Mouse (Mus musculus) cerebellum, adult 8-10 months (tissue): ENCODE data around the gene Ankrd13b.

ENCODE experiments used
- DNase-seq: peaks from one replicate; pipeline ENCODE4 v3.0.0; 2022

The Ankrd13b gene

DNA sequence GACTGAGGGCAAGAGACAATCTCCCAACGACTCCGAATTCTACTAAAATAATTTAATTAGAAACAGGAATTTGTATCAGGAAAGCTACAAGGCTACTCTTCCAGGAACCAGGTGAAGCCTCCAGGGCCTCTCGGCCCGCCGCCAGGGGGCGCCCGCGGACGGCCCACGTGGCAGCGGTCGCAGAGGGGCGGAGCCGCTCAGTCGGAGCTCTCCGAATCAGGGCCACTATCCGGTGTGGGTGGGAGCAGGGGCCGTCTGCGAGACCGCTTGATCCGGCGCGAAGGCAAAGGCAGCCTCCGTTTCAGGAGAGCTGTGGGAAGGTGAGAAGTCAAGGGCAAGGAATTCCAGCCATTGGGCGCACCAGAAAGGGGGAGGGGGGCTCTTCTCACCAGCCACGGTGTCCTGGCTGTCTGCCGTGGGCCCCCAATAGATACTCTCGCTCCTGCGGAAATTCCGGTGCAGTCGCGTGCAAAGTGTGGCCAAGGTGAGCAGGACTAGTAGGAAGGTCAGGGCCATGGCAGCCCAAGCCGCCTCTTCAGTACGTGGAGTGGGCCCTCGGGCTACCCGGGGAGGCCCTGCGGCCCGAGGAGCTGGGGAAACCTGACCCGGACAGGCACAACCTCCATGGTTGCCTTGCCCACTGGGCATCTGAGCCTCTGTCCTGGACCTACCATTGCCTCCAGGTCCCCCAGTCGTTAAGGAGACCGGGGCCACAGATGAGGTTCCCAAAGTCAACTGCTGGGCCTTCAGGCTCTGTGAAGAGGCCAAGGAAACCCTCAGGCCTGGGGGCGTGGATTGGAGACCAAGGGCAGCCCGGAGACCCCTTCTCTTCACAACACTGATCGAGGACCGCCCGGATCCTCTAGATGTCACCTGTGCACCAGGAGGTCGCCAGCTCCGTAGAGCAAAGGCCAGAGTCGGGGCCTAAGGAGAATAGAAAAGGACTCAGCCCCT lies 18.9 kb upstream of the Ankrd13b start:
- DNase-seq = peak; percentile 76

DNA sequence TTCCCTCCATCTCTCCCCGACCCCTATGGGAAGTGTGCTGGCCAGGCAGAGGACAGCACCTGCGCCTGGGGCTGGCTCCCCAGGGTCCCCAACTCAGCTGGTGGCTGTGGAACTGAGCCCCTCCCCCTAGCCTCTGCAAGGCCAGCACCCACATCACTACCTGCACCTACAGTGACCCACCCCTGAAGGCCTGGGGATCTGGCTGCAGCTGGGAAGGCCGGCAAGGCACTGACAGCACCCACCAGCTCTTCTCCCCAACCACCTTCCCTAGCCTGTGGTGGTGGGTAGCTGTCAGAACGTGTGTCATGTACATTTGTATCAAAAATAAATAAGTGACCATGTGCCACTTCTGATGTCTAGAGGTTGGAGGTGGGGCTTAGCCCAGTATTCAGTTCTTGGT lies 17.9 kb upstream of the Ankrd13b start:
- no peak for DNase-seq

DNA sequence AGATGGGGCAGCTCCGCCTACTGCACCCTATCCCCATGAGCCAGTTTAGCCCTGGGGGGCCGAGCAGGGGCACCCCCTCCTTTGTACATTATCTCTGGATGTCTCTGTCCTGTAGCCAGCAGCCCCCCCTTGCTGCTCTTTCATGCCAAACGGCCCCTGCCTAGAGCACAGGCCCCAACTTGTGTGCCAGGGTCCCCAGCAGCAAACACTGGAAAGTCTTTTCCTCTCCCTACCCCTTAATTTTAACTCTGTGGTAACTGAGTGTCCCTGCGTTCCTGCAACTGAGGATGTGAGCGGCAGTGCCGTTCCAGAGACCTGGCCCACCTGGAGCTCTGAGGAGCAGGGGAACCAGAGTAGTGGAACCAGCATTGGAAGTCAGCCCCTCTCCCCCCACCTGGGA lies 17.5 kb upstream of the Ankrd13b start:
- no peak for DNase-seq

DNA sequence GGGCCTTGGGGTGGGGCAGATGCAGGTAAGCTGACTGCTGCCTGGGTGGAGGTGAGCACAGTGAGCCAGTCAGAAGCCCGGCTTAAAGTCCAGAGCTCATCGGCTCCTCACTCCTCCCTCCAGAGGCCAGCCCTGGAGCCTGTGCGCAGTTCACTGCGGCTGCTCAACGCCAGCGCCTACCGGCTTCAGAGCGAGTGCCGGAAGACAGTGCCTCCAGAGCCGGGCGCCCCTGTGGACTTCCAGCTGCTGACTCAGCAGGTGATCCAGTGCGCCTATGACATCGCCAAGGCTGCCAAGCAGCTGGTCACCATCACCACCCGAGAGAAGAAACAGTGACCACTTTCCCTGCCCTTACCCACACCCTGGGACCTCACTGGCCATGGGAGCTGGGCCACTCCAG lies 16.8 kb upstream of the Ankrd13b start:
- no peak for DNase-seq

DNA sequence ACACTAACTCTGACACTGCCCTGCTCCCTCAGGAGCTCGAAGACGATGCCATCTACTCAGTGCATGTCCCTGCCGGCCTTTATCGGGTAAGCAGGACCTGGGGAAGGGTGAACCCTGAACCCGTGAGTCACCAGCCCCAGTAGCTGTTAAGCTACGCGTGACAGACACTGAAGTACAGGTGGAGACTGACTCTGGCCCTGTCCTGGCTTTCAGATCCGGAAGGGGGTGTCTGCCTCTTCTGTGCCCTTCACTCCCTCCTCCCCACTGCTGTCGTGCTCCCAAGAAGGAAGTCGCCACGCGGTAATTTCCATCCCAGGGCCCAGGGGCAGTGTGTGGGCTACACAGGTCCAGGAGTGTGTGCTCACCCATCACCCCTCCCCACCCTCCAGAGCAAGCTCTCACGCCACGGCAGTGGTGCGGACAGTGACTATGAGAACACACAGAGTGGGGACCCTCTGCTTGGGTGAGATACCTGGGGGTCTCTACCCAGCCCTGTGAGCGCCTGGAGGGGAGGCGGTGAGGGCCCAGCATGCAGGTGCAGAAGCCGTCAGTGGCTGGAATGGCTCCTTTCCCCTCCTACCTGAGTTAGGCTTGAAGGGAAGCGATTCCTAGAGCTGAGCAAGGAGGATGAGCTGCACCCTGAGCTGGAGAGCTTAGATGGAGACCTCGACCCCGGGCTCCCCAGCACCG lies 16.0 kb upstream of the Ankrd13b start:
- DNase-seq = peak; percentile 14

DNA sequence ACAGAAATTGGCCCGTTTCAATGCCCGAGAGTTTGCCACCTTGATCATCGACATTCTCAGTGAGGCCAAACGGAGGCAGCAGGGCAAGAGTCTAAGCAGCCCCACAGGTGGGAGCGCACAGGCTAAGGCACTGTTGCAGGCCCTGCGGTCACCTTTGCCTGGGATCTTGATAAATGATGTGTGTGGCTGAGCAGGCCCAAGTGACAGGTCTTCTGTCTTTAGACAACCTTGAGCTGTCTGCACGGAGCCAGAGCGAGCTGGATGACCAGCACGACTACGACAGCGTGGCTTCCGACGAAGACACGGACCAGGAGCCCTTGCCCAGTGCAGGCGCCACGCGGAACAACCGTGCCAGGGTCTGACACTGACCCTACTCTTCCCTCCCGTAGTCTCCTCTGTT lies 14.9 kb upstream of the Ankrd13b start:
- DNase-seq = peak; percentile 12

DNA sequence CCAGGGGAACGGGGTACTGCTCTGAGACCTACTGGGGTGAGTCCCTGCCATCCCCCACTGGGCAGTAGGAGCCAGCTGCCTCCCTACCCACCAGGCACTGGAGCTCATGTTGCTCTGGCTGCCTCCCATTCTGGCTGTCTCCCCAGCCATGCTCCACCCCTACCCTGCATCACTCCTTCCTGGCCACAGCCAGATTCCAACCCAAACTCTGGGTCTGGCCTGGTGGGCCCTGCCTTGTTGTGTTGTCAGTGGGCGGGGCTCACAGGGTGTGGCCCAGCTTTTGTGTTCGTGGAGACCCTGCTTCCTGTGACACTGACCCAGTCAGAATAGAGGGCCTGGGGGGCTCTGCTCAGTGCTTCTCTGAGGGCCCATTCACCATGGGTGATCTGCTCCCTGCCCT lies 14.0 kb upstream of the Ankrd13b start:
- peak; percentile 20 for DNase-seq

DNA sequence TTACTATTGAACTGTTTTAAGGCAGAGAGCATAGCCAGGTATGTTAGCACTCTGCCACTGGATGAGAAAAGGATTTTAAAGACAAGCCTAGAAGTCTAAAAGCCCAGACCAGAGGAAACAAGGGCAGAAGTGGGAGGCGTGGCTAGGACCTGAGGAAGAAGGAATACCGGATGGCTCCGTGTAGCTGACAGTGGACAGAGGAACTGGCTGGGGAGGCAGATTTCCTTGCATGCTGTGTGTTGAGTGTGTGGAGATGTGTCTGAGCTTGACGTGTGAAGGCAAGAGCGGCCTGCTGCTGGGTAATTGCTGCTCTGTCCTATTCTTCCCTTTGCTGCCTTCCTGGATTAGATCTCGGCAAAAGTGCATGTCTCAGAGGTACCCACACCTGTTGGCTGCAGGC lies 13.0 kb upstream of the Ankrd13b start:
- no peak for DNase-seq

DNA sequence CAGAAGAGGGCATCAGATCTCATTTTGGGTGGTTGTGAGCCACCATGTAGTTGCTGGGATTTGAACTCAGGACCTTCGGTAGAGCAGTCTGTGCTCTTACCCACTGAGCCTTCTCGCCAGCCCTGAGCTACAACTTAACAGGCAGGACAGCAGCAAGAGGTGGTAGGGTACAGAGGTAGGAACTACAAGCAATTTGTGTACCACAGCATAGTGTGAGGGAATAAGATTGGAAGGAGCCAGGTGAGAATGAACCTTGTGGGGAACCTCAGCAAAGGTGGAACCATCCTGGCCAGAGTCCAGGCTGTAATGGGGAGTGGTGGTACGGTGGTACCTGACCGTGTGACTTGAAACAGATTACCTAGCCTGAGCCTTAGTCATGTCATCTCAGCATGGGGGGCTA lies 12.5 kb upstream of the Ankrd13b start:
- peak; percentile 20 for DNase-seq

DNA sequence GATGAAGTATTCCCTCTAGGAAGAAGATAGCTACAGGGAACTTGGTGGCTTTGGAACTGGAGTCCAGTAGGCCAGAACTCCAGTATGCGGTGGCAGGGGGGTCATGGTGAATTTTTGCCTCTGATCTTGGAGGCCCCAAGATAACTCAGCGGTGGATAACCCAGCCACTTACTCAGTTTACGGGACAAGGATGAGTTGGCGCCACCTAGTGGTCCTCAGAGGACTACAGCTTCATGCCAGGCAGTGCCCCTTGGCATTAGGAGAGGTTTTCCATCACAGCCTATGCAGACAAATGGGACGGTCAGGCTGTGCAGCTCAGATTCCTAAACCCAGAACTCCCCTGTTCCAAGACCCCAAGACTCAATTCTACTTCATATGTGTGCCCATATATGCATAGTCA lies 11.9 kb upstream of the Ankrd13b start:
- DNase-seq = peak; percentile 80

DNA sequence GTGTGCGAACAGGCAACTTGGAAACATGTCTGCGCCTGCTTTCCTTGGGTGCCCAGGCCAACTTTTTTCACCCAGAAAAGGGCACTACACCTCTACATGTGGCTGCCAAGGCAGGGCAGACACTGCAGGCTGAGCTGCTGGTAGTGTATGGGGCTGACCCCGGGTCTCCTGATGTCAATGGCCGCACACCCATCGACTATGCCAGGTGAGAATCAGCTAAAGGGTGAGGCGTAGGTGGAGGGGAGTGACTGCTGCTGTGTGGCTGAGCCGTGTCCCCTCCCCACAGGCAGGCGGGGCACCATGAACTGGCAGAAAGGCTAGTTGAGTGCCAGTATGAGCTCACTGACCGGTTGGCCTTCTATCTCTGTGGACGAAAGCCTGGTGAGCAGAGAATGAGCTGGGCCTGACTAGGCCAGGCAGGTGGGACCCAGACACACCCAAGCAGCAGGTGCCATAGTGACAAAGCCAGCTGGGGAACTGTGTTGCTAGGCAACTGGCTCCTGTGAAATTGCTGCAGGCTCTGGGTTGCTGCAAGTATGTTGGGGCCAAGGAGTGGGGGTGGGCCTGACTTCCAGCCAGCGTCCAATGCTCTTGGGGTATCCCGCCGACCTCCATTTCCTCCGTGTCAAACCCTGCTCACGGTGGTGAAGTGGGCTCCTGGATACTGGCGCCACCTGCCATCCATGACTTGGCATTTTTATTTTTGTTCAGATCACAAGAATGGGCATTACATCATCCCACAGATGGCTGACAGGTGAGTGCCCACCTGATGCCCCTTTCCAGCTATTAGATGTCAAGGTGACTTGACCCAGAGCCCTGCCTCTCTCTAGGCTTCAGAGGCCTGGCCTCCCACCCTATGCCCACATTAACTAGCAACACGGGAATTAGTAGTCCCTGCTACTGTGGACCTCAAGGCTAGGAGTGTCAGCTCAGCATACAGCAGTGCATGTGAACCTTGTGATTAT lies 11.2 kb upstream of the Ankrd13b start:
- DNase-seq = peak; percentile 48

DNA sequence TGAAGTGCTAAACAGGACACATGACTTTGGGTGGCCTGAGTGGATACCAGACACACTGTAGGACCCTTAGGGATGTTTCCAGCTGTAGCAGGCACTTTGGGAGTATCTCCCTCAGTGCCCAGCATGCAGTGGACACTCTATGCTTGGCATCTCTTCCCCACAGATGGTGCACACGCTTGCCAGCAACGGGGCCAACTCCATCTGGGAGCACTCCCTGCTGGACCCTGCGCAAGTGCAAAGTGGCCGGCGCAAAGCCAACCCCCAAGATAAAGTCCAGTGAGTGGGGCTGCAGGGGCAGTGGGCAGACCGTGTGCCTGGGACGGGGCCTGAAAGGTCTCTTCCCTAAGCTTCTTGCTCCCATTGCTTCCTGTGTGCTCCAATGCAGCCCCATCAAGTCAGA lies 9.9 kb upstream of the Ankrd13b start:
- DNase-seq = peak; percentile 81

DNA sequence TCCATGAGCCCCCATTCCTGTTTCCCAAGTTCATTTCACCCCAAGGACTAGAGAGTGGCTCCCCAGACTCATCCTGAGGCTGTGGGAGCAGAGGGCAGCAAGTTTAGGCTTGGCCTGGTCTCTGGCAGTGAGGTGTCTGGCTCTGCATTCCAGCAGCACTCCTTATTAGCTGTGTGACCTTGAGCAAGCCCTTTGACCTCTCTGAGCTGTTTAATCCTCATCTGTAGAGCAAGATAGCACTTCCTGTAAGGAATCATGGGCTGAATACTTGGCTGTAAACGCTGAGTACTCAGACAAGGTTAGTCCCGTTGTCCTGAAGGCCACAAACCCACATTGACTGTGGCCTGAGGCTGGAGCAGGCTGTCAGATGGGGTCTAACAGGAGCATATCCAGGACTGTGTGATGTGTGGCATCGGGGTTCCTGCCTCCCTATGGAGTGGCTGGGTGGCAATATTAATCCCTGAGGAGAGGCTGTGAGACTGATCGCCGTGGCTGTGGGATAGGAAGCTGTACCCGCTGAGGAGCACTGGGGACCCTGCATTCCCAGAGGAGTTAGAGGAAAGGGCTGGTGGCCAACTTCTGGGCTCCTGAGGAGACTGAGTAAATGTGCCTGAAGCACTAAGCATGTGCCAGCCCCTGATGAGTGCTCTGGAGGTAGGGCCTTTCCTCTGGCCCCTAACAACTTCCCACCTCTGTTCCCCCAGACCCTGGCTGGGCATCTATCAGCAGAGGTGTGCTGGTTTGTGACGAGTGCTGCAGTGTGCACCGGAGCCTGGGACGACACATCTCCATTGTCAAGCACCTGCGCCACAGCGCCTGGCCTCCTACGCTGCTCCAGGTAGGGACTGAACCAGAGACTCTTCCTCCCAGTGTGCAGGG lies 9.0 kb upstream of the Ankrd13b start:
- DNase-seq = peak; percentile 36

DNA sequence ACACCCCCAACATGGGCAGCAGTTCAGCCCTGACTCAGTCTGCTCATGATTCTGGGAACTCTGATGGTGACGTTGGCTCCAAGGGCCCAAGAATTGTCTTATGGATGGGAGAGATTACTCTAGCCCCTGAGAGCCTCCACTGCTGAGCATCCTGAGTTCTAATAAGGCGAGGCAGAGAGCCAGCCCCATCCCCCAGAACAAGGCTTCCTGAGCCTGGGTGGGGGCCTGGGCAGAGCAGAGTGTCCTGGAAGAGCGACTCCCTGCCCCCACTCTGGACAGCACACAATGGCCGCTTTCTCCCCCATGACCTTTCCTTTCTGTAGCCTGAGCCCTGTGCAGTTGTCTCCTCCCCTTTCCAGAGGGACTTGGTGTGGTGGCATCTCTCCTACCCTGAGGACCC lies 8.4 kb upstream of the Ankrd13b start:
- peak; percentile 33 for DNase-seq

DNA sequence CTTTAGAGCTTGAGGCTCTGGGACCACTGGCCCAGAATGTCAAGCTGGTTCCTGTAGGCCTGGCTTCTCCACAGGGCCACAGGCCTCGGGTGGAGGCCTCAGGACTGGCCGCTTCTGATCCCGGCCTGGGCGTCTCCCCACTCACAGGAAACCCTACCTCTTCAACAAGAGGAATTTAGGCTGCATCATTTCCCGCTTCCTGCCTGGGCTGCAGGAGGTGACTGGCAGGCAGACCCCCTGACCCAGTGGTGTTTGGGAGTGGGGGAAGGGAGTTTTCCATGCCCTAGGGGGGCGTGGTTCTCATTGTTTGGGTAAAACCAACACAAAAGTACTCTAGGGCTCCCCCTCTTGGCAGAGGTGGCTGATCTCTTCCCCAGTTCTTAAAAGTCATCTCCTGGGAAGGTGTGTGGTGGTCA lies 7.9 kb upstream of the Ankrd13b start:
- peak; percentile 48 for DNase-seq

DNA sequence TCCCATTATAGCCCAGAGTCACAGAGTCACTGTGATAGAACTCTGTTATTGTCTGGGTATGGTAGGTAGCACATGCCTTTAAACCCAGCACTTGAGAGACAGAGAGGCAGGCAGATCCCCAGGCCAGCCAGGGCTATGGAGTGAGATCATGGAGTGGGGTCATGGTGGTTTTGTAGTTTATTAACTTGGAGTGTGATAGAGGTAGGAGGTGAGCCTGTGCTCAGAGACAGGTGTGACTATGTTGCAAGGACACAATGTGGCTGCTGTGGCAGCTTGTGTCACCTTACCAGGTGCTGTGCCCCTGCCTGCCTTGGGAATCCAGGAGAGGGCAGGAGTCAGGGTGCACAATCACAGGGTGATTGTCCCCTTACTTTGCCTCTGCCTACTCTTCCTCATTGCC lies 6.0 kb upstream of the Ankrd13b start:
- DNase-seq = no peak

DNA sequence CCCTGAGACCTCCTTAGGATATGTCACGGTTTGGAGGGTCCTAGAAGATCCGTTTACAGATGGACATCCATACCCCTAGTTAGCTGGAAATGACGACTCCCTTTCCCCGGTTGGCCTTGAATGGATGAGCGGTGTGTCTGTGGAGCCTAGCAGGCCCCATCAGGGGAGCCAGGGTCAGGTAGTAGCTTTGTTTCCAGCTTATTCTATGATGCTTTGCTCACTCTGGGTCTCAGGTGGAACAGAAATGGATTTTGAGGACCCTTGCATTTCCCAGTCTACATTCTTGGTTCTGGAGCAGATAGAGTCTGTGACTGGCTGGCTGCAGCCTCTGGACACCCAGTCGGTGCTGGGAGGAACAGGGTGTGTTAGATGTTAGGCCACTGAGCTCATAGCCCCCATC lies 5.3 kb upstream of the Ankrd13b start:
- no peak for DNase-seq

DNA sequence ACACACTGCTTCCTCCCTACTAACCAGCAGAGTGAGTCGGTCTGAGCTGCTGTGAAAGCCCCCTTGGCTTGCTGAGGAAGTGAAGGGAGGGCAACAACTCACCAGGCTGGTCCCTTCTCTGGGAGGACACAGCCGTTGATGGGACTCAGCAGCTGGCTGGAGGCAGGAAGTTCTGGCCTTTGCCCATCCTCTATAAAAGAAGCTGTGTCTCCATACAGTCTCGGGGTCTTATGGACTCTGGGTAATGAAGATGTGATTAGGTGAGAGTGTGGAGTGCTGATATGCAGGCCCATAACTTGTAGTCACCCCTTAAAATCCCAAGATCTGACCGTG lies 4.8 kb upstream of the Ankrd13b start:
- DNase-seq = no peak

DNA sequence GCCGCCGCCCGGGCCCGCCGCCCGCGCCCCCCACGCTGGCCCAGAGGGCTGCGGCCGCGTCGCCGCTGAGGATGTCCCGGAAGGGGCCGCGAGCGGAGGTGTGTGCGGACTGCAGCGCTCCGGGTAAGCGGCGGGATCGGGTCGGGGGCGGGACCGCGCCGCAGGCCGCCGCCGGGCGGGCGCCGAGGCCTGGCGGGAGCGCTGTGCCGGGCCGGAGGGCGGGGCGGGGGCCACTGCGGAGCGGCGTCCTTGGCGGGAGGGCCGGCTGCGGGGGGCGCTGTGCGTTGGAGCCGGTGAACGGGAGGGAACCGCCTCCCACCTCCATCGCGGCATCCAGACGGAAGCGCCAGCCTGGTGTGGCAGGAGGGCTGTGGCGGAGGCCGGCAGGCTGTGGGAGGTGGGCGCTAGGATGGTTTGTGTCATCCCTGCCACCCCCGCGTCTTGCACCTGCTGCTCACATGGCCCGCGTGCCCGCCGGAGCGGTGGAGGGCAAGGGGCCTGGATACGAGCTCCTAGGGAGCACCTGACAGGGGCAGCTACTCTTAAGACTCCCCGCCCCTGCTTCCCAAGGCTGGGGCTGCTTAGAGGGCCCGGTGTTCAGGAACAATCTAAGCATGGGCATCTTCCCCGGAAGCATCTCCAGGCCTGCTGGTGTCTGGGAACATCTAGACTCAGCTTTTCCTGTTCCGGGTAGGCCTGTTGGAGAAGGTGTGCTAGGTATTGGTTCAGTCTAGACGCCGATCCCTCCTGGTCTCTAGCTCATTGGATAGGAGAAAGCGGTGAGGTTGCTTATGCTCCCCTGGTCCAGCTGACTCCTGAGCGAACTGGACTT lies 4.2 kb upstream of the Ankrd13b start, which contains the start of gene Git1:
Gene Git1, plus strand, starts transcription at position 51 of the 832 bp plus-strand sequence.
- peak; percentile 59 for DNase-seq

DNA sequence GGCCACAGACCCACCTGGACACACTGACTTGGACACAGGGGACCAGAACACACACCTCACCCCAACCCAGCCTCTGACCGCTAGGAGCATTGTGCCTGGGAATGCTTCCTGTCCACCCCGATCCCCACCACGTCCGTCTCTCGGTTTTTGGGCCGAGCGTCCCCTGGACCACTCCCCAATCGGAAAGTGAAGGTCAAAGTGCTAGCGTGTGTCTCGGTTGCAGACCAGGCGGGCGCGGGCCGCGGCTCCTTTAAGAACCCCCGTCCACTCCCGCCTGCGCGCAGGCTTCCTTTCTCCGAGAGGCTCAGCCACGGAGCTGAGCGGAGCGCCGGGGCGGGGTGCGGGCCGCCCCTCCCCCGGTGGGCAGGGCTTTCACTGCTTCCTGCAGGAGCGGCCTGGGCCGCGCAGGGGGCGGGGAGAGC lies 3.4 kb upstream of the Ankrd13b start:
- DNase-seq = peak; percentile 90

DNA sequence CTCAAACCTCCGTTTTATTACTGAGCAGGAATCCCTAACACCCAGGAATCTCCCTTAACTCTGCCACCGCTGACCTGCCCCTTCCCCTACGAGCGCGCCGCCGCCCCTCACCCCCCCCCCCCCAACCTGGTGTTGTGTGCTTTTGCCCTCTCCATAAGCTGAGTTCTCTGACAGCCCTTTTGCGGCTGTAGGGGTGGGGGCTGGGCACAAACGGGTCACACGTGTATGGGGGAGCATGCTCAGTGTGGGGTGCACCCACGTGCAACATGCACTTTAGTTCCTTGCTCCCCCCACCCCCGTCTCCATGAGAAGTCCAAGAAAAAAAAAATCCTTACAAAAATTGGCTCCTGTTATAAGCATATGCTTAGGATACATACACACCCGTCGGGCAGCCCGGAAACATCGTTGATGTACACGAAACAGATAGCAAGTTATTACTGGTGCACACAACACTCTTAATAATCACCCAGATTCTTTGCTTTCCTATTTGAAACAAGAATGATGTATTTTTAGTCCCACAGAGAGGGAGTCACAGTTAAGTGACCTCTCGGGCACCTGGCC lies 2.9 kb upstream of the Ankrd13b start:
- no peak for DNase-seq
